Mouse (Mus musculus): ENCODE measurements around the gene Sfxn2. TPM values are rescaled to one million over a fixed set of nuclear protein-coding genes. Genes with fewer than 3 reads are reported as not detected.
A peak's percentile ranks its signal among the peaks of the same experiment; 100 is the strongest.

The Sfxn2 gene
- polyA plus RNA-seq, 1 experiment from 2014 or later, result 8.4 TPM

DNA sequence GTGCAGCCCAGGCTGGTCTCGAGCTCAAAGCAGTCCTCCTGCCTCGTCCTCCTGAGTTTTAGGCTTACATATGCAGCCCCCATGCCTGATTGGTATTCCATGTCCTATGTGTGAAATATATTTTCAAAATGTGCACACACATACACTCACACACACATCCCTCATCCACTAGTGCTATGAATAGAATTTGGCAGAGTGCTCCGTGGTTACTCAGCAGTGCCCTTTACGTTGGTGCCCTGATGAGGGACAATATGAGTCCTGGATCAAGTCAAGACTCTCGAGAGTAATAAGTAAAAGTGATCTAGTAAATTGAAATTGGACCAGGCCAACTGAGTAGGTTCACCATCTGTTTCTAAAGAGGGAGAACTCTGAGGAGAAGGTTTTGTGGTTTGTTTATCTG lies 70.1 kb downstream of the Sfxn2 start:
- H3K36me3 ChIP-seq (replicated peaks; ENCODE audit: control insufficient read depth, insufficient read depth), result peaks cover 33% of the 10 kb centered on the region
- H3K27me3 ChIP-seq (ENCODE audit: control insufficient read depth, insufficient read depth, low read length), result no peaks in the 10 kb centered on the region
- ATAC-seq (ENCODE audit: low FRiP score) (no peak), DNase-seq (ENCODE audit: low spot score) (no peak)
- no peak overlapping the region for H3K4me3 ChIP-seq (replicated peaks; ENCODE audit: low read length)
- no peaks in the 10 kb centered on the region for H3K9me3 ChIP-seq (ENCODE audit: control insufficient read depth, low read length)
- H3K4me2 ChIP-seq (replicated peaks), result no peak overlapping the region
- peaks cover 30% of the 10 kb centered on the region for H3K4me1 ChIP-seq (replicated peaks; ENCODE audit: control insufficient read depth, insufficient read depth, low read length)
- H3K9ac ChIP-seq, result no peak overlapping the region
- H3K27ac ChIP-seq, result no peak overlapping the region
- WGBS, result 82% methylated on average over 5 of the region's 5 CpGs

DNA sequence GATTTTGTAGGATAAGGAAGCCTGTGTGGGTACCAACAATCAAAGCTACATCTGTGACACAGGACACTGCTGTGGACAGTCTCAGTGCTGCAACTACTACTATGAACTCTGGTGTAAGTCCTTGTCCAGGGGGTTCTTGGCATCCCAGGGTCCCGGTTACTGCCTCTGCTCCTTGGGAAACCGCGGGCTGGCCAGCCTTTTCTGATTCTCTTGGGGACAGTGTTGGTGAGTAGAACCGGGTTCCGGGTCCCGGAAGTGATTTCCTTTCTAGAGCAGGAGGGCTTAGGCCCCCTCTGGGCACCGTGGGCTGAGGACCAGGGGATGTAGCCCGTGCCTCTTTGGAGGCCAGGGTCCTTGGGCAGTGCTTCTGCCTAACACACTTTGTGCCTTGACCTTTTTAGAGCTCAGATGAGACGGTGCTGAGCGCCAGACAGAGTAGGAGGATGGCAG lies 71.2 kb downstream of the Sfxn2 start:
- no peak overlapping the region for H3K4me3 ChIP-seq (replicated peaks; ENCODE audit: low read length)
- 0 out of 2 replicates have a peak overlapping the region, but pooled peaks have one; percentile 34 for H3K27ac ChIP-seq
- peaks cover 30% of the 10 kb centered on the region for H3K4me1 ChIP-seq (replicated peaks; ENCODE audit: control insufficient read depth, insufficient read depth, low read length)
- no peaks in the 10 kb centered on the region for H3K27me3 ChIP-seq (ENCODE audit: control insufficient read depth, insufficient read depth, low read length)
- DNase-seq (ENCODE audit: low spot score) (no peak), ATAC-seq (ENCODE audit: low FRiP score) (no peak)
- no peaks in the 10 kb centered on the region for H3K9me3 ChIP-seq (ENCODE audit: control insufficient read depth, low read length)
- peaks cover 27% of the 10 kb centered on the region for H3K36me3 ChIP-seq (replicated peaks; ENCODE audit: control insufficient read depth, insufficient read depth)
- H3K4me2 ChIP-seq (replicated peaks), result no peak overlapping the region
- WGBS, result 67% methylated on average over 10 of the region's 10 CpGs
- no peak overlapping the region for H3K9ac ChIP-seq

DNA sequence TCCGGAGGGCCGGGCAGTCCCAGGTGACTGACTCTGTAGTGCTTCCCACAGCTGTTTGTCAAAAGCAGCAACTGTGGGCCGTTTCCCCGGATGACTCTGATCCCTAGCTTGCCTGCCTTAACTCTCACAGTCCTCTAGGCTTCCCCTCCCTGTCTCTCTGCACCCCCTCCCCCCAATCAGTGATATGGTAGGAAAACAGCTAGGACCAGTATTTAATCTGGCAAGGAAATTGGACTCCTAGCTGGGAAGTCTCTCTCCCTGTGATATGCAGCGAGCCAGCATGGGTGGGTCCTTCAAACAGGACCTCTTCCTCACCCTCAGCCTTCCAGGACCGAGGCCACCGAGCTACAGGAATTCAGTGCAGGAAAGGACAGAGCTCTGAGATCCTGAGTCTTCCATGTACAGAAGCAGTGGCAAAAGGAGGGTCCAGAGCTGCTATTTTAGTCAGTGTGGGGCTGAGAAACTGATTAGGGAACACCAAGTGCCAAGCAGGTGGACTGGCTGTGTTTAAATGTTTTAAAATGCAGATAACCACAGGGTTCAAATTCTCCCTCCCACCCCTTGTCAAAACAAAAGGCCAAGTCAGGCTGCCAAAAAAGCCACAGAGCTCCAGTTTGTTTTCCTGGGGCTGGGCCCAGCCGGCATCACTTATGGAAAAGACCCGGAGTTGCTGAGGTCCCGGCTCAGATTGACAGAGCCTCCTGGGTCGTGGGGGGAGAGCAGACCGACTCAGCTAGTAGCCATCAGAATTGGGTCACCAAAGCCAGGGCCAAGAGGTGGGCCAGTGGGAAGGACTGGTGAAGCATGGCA lies 71.8 kb downstream of the Sfxn2 start:
- no peak overlapping the region for H3K4me2 ChIP-seq (replicated peaks)
- H3K4me1 ChIP-seq (replicated peaks; ENCODE audit: control insufficient read depth, insufficient read depth, low read length), result peaks cover 30% of the 10 kb centered on the region
- H3K4me3 ChIP-seq (replicated peaks; ENCODE audit: low read length), result no peak overlapping the region
- peaks cover 26% of the 10 kb centered on the region for H3K36me3 ChIP-seq (replicated peaks; ENCODE audit: control insufficient read depth, insufficient read depth)
- H3K27me3 ChIP-seq (ENCODE audit: control insufficient read depth, insufficient read depth, low read length), result no peaks in the 10 kb centered on the region
- ATAC-seq (ENCODE audit: low FRiP score) (peak; percentile 38; the same call in 1 of the 2 replicates), DNase-seq (ENCODE audit: low spot score) (peak; percentile 46)
- no peaks in the 10 kb centered on the region for H3K9me3 ChIP-seq (ENCODE audit: control insufficient read depth, low read length)
- WGBS, result 26% methylated on average over 12 of the region's 12 CpGs
- H3K9ac ChIP-seq, result no peak overlapping the region
- H3K27ac ChIP-seq, result 0 out of 2 replicates have a peak overlapping the region, but pooled peaks have one; percentile 34

DNA sequence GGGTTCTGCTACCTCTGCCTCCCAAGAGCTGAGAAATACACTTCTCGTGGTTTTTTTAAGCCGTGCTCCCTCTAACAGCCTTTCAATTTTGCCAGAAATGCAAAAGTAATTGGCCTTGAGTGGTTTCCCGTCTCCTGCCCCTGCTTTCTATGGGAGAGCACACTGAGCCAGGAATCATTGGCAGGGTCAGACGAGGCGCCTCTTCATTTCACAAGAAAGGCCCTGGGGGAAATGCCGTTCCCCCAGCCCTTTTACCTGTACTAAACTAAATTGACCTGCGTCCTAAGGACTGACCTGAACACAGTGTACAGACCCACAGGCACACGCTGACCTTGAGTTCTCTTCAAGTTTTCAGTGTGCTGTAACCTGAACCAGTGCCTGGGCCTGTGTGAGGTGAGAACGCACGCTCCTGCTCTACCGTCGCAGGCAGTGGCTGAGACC lies 72.9 kb downstream of the Sfxn2 start:
- Histone ChIP-seq H3K4me2 (replicated peaks) (no peak overlapping the region), H3K4me1 (replicated peaks; ENCODE audit: control insufficient read depth, insufficient read depth, low read length) (peaks cover 30% of the 10 kb centered on the region), H3K9me3 (ENCODE audit: control insufficient read depth, low read length) (no peaks in the 10 kb centered on the region), H3K9ac (no peak overlapping the region), H3K4me3 (replicated peaks; ENCODE audit: low read length) (no peak overlapping the region), H3K27me3 (ENCODE audit: control insufficient read depth, insufficient read depth, low read length) (no peaks in the 10 kb centered on the region), H3K27ac (no peak overlapping the region), H3K36me3 (replicated peaks; ENCODE audit: control insufficient read depth, insufficient read depth) (peaks cover 26% of the 10 kb centered on the region)
- DNase-seq (ENCODE audit: low spot score), result no peak
- WGBS, result 83% methylated on average over 12 of the region's 12 CpGs
- ATAC-seq (ENCODE audit: low FRiP score), result no peak

DNA sequence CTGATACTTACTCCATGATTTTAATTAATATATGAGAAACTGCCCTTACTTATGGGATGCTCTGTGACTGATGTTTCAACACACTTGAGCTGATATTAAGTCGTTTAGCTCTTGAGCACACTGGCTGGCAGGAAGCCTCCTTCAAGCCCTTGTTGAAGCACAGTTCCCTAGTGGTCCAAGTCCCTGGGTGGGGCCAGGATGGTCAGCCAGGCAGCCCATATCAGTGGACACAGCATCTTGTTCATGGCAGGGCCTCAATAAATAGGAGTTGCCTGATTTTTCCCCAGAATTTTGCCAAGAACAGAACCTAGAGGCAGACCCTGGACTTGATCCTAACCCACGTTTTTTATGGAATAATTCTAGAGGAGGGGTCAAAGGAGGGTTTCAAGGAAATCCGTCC lies 74.1 kb downstream of the Sfxn2 start:
- WGBS, result 83% methylated on average over 3 of the region's 3 CpGs
- peaks cover 28% of the 10 kb centered on the region for H3K36me3 ChIP-seq (replicated peaks; ENCODE audit: control insufficient read depth, insufficient read depth)
- DNase-seq (ENCODE audit: low spot score), result no peak
- H3K4me2 ChIP-seq (replicated peaks), result no peak overlapping the region
- no peak for ATAC-seq (ENCODE audit: low FRiP score)
- H3K4me3 ChIP-seq (replicated peaks; ENCODE audit: low read length), result no peak overlapping the region
- no peak overlapping the region for H3K27ac ChIP-seq
- no peaks in the 10 kb centered on the region for H3K9me3 ChIP-seq (ENCODE audit: control insufficient read depth, low read length)
- no peak overlapping the region for H3K9ac ChIP-seq
- peaks cover 19% of the 10 kb centered on the region for H3K4me1 ChIP-seq (replicated peaks; ENCODE audit: control insufficient read depth, insufficient read depth, low read length)
- H3K27me3 ChIP-seq (ENCODE audit: control insufficient read depth, insufficient read depth, low read length), result no peaks in the 10 kb centered on the region

Other genes starting within 250 kb of the Sfxn2 start
- gene Psd, start 246.2 kb upstream of the Sfxn2 start, polyA plus RNA-seq (2014; fragmentation: Nextera tagmentation; extraction: Ambion mirVana), result 131 and 152 TPM in 2 replicates
- gene Fbxl15, start 245.2 kb upstream of the Sfxn2 start, polyA plus RNA-seq (2014; fragmentation: Nextera tagmentation; extraction: Ambion mirVana), result 45.5 and 49.1 TPM in 2 replicates
- gene Cuedc2, start 234.7 kb upstream of the Sfxn2 start, polyA plus RNA-seq (2014; fragmentation: Nextera tagmentation; extraction: Ambion mirVana), result 318 and 321 TPM in 2 replicates
- gene Mfsd13a, start 232.2 kb upstream of the Sfxn2 start, polyA plus RNA-seq (2014; fragmentation: Nextera tagmentation; extraction: Ambion mirVana), result 9.9 and 10.0 TPM in 2 replicates
- gene 2310034G01Rik, start 223.1 kb upstream of the Sfxn2 start, polyA plus RNA-seq (2014; fragmentation: Nextera tagmentation; extraction: Ambion mirVana), result 2.5 and 2.8 TPM in 2 replicates
- 327 and 382 TPM in 2 replicates for gene Actr1a, start 177.6 kb upstream of the Sfxn2 start, polyA plus RNA-seq (2014; fragmentation: Nextera tagmentation; extraction: Ambion mirVana)
- gene Sufu, start 176.5 kb upstream of the Sfxn2 start, polyA plus RNA-seq (2014; fragmentation: Nextera tagmentation; extraction: Ambion mirVana), result 23.0 and 24.1 TPM in 2 replicates
- gene Trim8, start 71.7 kb upstream of the Sfxn2 start, polyA plus RNA-seq (2014; fragmentation: Nextera tagmentation; extraction: Ambion mirVana), result 37.5 and 39.4 TPM in 2 replicates
- gene Arl3, start 167 bp upstream of the Sfxn2 start, polyA plus RNA-seq (2014; fragmentation: Nextera tagmentation; extraction: Ambion mirVana), result 130 and 141 TPM in 2 replicates
- gene Wbp1l, start 25.7 kb downstream of the Sfxn2 start, polyA plus RNA-seq (2014; fragmentation: Nextera tagmentation; extraction: Ambion mirVana), result 29.9 and 31.7 TPM in 2 replicates
- gene Cyp17a1, start 99.8 kb downstream of the Sfxn2 start, polyA plus RNA-seq (2014; fragmentation: Nextera tagmentation; extraction: Ambion mirVana), result not detected in 2 replicates
- gene Borcs7, start 116.5 kb downstream of the Sfxn2 start, polyA plus RNA-seq (2014; fragmentation: Nextera tagmentation; extraction: Ambion mirVana), result 21.2 and 26.6 TPM in 2 replicates
- gene As3mt, start 134.1 kb downstream of the Sfxn2 start, polyA plus RNA-seq (2014; fragmentation: Nextera tagmentation; extraction: Ambion mirVana), result 38.6 and 40.1 TPM in 2 replicates
- gene Cnnm2, start 188.2 kb downstream of the Sfxn2 start, polyA plus RNA-seq (2014; fragmentation: Nextera tagmentation; extraction: Ambion mirVana), result 9.3 and 10.8 TPM in 2 replicates

Measured in hindbrain, embryonic 14.5 days (tissue).